Mouse (Mus musculus): ENCODE data around the gene S100a6.
A peak's percentile ranks its signal among the peaks of the same experiment; 100 is the strongest.

The S100a6 gene

GRCm38 (mm10) chr3:90626266-90627021 lies 13.8 kb downstream of the S100a6 start:
- no peak for DNase-seq (ENCODE audit: low read depth, low spot score)

GRCm38 (mm10) chr3:90627366-90627765 lies 14.7 kb downstream of the S100a6 start:
- no peak for DNase-seq (ENCODE audit: low read depth, low spot score)

DNA sequence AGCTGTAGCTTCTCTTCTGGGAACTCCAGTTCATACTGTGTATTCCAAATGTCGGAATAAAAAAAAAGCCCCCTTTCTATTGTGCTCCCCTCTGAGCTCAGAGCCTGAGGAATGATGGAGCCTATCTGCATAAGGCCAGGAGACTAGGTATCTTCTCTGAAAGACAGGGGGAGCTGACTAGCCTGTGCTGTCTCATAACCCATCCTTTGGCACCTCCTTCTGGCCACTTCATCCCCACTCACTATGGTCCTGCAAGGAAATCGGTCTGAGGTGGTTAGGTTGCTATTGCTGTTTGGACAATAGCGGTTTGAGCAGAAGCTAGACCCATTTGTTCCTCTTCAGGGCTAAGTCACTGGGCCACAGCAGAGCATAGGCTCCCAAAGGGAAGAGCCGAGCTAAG lies 15.1 kb downstream of the S100a6 start:
- peak; percentile 69 for DNase-seq (ENCODE audit: low read depth, low spot score)

DNA sequence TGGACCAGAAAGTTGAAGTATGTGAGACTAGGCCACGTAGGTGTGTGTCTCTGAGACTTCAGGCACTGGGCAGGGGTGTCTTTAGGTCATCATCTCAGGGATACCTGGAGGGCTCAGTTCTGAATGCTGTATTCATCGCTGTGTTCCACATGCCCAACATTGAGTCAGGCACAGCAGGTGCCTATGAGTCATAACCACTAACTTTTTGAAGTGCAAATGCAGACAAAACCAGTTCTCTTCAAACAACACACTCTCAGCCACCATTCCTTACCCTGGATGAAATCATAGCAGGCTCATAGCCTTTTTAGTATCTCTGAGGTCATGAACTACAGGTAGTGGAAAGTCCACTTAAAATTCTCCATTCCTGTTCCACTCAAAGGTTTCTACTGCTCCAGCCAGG lies 16.6 kb downstream of the S100a6 start:
- peak; percentile 58 for DNase-seq (ENCODE audit: low read depth, low spot score)

GRCm38 (mm10) chr3:90631984-90632383 lies 19.3 kb downstream of the S100a6 start:
- DNase-seq (ENCODE audit: low read depth, low spot score): no peak

DNA sequence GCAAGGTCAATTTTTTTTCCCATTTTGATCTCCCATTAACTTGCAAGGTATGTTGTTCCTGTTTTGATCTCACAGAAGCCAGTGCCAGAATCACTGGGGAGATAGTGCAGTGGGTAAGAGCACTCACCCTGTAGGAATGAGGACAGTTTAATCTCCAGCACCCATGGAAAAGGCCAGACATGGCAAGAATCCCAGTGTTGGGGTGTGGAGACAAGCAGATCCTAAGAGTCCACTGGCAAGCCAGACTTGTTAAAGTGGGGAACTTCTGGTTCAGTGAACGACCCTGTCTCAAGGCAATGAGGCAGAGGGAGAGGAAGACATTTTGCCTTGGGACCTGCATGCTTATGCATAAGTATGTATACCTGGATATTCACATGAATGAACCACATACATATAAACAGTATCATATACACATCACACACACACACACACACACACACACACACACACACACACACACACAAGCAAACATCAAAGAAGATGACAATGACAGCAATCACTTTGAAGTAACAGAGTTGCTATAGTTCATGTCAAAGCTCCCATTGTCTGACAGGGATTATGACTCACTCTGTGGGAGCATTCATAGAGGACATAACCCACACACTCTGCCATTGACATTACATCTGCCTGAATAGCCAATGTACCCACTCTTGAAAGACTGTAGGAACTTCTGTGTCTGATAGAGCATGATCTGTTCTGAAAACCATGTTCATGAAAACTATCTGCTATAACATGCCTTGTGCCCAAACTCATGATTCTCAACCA lies 26.0 kb downstream of the S100a6 start:
- peak; percentile 51 for DNase-seq (ENCODE audit: low read depth, low spot score)

- peak; percentile 17 for DNase-seq (ENCODE audit: low read depth, low spot score)
Measured at GRCm38 (mm10) chr3:90639511-90640154, 27.0 kb downstream of the S100a6 start.

- no peak for DNase-seq (ENCODE audit: low read depth, low spot score)
Measured at GRCm38 (mm10) chr3:90640981-90641380, 28.3 kb downstream of the S100a6 start.

DNA sequence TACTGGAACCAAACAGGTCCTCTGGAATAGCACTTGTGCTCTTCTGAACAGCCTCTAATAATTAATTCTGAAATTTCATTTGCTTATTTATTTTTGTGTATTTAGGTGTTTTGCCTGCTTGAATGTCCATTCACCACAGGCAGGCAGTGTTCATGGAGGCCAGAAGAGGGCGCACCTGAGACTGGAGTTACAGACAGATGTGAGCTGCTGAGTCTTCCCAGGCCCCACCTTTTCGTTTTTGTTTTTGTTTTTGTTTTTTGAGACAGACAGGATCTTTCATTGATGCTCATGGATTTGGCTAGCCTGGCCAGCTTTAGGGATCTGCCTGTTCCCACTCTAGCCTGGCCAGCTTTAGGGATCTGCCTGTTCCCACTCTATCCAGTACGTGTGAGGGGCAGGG lies 31.5 kb downstream of the S100a6 start:
- peak; percentile 59 for DNase-seq (ENCODE audit: low read depth, low spot score)

DNA sequence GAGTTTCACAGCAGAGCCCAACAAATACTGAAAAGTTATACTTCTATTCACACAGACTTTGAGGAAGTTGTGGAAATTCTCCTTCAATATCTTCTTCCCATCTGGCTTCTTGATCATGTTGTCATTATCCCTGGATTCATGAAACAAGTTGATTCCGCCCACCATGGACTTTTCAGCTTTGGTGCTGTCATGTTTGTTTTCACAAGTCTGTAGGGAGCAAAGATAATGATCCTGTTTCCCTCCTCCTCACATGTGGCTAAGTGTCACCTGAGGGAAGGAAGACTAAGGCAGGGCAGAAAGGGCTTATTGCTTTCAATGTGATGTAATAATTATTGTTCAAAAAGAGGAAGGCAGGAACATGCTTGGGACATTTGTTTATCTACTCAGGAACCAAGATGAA lies 34.6 kb downstream of the S100a6 start:
- DNase-seq (ENCODE audit: low read depth, low spot score): no peak

DNA sequence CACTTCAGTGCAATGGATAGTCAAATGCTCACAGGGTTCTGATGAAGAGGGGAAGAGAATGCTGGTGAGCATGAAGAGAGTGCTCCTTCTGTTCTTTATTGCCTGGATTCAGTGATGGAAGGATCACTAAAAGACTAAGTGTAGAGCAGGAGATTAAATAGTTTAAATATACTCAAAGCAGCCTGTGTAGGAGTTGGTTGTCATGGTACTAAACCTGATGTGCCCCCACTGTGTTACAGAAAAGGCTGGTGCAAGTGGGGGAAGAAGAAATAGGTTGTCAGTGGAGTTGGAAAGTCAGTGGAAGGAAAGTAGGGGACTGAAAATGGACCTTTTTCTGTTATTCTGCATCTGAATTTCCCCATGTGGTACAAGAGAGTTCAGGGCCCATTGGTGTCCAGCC lies 36.3 kb downstream of the S100a6 start:
- DNase-seq (ENCODE audit: low read depth, low spot score): peak; percentile 71

- DNase-seq (ENCODE audit: low read depth, low spot score): peak; percentile 18
Measured at GRCm38 (mm10) chr3:90649832-90650231, 37.1 kb downstream of the S100a6 start.

- DNase-seq (ENCODE audit: low read depth, low spot score): peak; percentile 86
Measured at GRCm38 (mm10) chr3:90652878-90653508, 40.3 kb downstream of the S100a6 start.

GRCm38 (mm10) chr3:90653717-90654116 lies 41.0 kb downstream of the S100a6 start, which contains the start of gene S100a7a:
TSS of gene S100a7a (plus strand) at chr3:90654017.
- no peak for DNase-seq (ENCODE audit: low read depth, low spot score)

- no peak for DNase-seq (ENCODE audit: low read depth, low spot score)
Measured at GRCm38 (mm10) chr3:90657405-90657804, 44.7 kb downstream of the S100a6 start.

DNA sequence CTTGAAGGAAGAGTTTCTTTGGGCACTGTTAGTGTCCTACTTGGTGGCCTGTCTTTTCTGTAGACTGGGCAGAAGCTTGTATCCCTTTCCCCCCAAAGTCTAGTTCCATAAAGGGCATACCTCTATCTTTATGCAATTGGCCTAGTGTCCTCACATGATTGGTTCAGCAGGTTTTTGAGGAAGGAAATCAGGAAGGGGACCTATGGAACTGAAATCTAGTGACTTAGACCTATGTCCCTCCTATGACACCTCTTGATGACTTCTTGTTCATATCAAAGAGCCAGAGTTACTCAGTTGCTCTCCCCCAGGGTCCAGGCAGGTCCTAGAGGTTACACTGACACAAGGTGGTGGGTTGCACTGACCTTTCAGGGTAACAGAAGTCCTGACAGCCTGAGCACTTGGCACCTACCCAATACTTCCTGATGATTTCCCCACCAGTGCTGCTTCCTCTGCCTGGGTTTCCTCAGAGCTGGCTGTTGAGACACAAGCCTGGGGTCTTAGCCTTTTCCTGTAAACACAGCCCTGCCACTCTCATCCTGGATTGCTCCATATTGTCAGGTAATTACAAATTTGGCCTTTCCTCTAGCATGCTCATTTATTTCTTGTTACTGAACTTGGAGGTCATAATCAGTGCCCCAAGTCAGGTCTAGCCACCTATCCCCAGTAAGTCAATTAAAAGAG lies 46.8 kb downstream of the S100a6 start:
- DNase-seq (ENCODE audit: low read depth, low spot score): no peak

GRCm38 (mm10) chr3:90664219-90664618 lies 51.5 kb downstream of the S100a6 start:
- peak; percentile 26 for DNase-seq (ENCODE audit: low read depth, low spot score)

DNA sequence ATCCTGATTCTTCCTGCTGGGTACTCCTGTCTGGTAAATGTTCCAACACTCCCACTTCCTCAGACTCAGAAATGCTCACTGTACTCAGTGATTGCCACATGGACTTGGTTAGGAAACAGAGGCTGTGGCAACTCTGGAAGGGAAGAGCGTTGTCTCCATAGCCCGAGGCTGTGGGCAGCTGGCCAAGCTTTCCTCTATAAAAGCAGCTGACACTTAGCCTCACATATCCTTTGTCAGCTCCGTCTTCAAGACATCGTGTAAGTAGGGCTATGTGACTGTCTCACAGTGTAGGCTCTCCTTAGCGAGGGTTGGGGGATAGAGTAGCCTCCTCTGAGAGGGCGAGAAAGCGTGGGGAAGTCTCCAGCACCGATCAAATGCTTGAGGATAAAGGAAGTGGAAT lies 56.2 kb downstream of the S100a6 start, which contains the start of gene S100a8:
Gene S100a8 (plus strand): TSS at position 133 of the 400 bp plus-strand sequence.
- DNase-seq (ENCODE audit: low read depth, low spot score): no peak
